Mouse (Mus musculus) limb, embryonic 12.5 days (tissue): ENCODE measurements at regions not wholly inside any gene's neighbourhood (a gene's known extent, or its start where the extent isn't known, plus 50 kb on each side); places are given as distances from the start of the nearest gene placed in this dataset.

Source experiments
- ATAC-seq: fragments of 200-750 bp; cut with Nextera tagmentation; 2 replicates; pipeline ENCODE4 v1.8.0; 2017; ENCODE audit warnings: low read depth, moderate TSS enrichment; ENCODE audit not compliant: insufficient number of reproducible peaks, insufficient read depth, low FRiP score, low TSS enrichment
- H3K27ac ChIP-seq: fragments of 300-500 bp; sonication (generic); 2 replicates; pipeline ENCODE4 v1.5.1; 2016; ENCODE audit warnings: mild to moderate bottlenecking, moderate library complexity
- H3K27me3 ChIP-seq: fragments of 300-500 bp; sonication (generic); 2 replicates; pipeline ENCODE4 v1.6.1; 2016; ENCODE audit warnings: mild to moderate bottlenecking, moderate library complexity
- H3K36me3 ChIP-seq: fragments of 300-500 bp; sonication (generic); 2 replicates; pipeline ENCODE4 v1.6.1; 2016; ENCODE audit warnings: mild to moderate bottlenecking, moderate library complexity
- H3K4me1 ChIP-seq: fragments of 300-500 bp; sonication (generic); replicated peaks from 2 replicates; pipeline ENCODE4 v1.6.1; 2016
- H3K4me2 ChIP-seq: fragments of 300-500 bp; sonication (generic); 2 replicates; pipeline ENCODE4 v1.6.1; 2016; ENCODE audit warnings: mild to moderate bottlenecking, moderate library complexity
- H3K4me3 ChIP-seq: fragments of 300-500 bp; sonication (generic); replicated peaks from 2 replicates; pipeline ENCODE4 v1.5.1; 2016; ENCODE audit warnings: mild to moderate bottlenecking
- H3K9ac ChIP-seq: fragments of 300-500 bp; sonication (generic); replicated peaks from 2 replicates; pipeline ENCODE4 v1.6.1; 2016; ENCODE audit warnings: mild to moderate bottlenecking, moderate library complexity
- H3K9me3 ChIP-seq: fragments of 300-500 bp; sonication (generic); 2 replicates; pipeline ENCODE4 v1.6.1; 2016; ENCODE audit warnings: mild to moderate bottlenecking, moderate library complexity
- WGBS: fragments of 180-500 bp; shearing (Covaris S2); methylation state at CpG from one replicate; pipeline ENCODE4 v1.1.7; 2016; 5-methylcytosine and 5-hydroxymethylcytosine counted together

GRCm38 (mm10) chr1:163650577-163651180 lies 74.4 kb downstream of the Mettl11b start:
- peak overlapping the region; percentile 66 for H3K27ac ChIP-seq

GRCm38 (mm10) chr1:163642091-163642490 lies 82.9 kb downstream of the Mettl11b start:
- H3K9ac ChIP-seq, result no peak overlapping the region
- no peak overlapping the region for H3K27ac ChIP-seq
- no peak overlapping the region for H3K4me2 ChIP-seq
- no peaks in the 10 kb centered on the region for H3K36me3 ChIP-seq
- H3K4me3 ChIP-seq, result no peak overlapping the region
- no peaks in the 10 kb centered on the region for H3K9me3 ChIP-seq
- WGBS, result 94% methylated on average over 1 of the region's 1 CpGs
- H3K27me3 ChIP-seq, result no peaks in the 10 kb centered on the region
- H3K4me1 ChIP-seq, result no peaks in the 10 kb centered on the region
- no peak for ATAC-seq

More at GRCm38 (mm10) chr1:163650577-163651180, 74.4 kb downstream of the Mettl11b start:
- Histone ChIP-seq H3K4me2 (no peak overlapping the region), H3K9me3 (no peaks in the 10 kb centered on the region), H3K27me3 (no peaks in the 10 kb centered on the region), H3K4me1 (peaks cover 9% of the 10 kb centered on the region), H3K9ac (no peak overlapping the region), H3K36me3 (no peaks in the 10 kb centered on the region), H3K4me3 (no peak overlapping the region)
- peak; percentile 56; the same call in 1 of the 2 replicates for ATAC-seq
- 29% methylated on average over 5 of the region's 5 CpGs for WGBS

GRCm38 (mm10) chr1:163640527-163641228 lies 84.4 kb downstream of the Mettl11b start:
- 34% methylated on average over 9 of the region's 9 CpGs for WGBS
- Histone ChIP-seq H3K9ac (no peak overlapping the region), H3K4me1 (no peaks in the 10 kb centered on the region), H3K4me2 (no peak overlapping the region), H3K27me3 (no peaks in the 10 kb centered on the region), H3K9me3 (no peaks in the 10 kb centered on the region), H3K27ac (no peak overlapping the region), H3K4me3 (no peak overlapping the region), H3K36me3 (no peaks in the 10 kb centered on the region)
- no peak for ATAC-seq

GRCm38 (mm10) chr1:163630291-163630812 lies 94.7 kb downstream of the Mettl11b start:
- H3K4me2 ChIP-seq, result no peak overlapping the region
- no peak for ATAC-seq
- H3K27me3 ChIP-seq, result no peaks in the 10 kb centered on the region
- no peak overlapping the region for H3K4me3 ChIP-seq
- H3K36me3 ChIP-seq, result no peaks in the 10 kb centered on the region
- H3K9ac ChIP-seq, result no peak overlapping the region
- 74% methylated on average over 5 of the region's 5 CpGs for WGBS
- H3K27ac ChIP-seq, result 0 out of 2 replicates have a peak overlapping the region, but pooled peaks have one; percentile 29
- 0 out of 2 replicates have a peak, but pooled peaks cover 4% of the 10 kb centered on the region for H3K9me3 ChIP-seq
- H3K4me1 ChIP-seq, result peaks cover 5% of the 10 kb centered on the region

- ATAC-seq, result no peak
- H3K27ac ChIP-seq, result no peak overlapping the region
Observed at GRCm38 (mm10) chr1:163624887-163625286, 100.1 kb downstream of the Mettl11b start.

GRCm38 (mm10) chr1:163621293-163621692 lies 103.7 kb downstream of the Mettl11b start:
- Histone ChIP-seq H3K27me3 (no peaks in the 10 kb centered on the region), H3K27ac (no peak overlapping the region), H3K4me1 (peaks cover 7% of the 10 kb centered on the region), H3K4me2 (no peak overlapping the region), H3K9ac (no peak overlapping the region), H3K36me3 (no peaks in the 10 kb centered on the region), H3K9me3 (no peaks in the 10 kb centered on the region), H3K4me3 (no peak overlapping the region)
- ATAC-seq, result no peak
- 82% methylated on average over 3 of the region's 3 CpGs for WGBS

More at GRCm38 (mm10) chr1:163624887-163625286, 100.1 kb downstream of the Mettl11b start:
- Histone ChIP-seq H3K9me3 (no peaks in the 10 kb centered on the region), H3K9ac (no peak overlapping the region), H3K4me1 (peaks cover 9% of the 10 kb centered on the region), H3K27me3 (no peaks in the 10 kb centered on the region), H3K4me3 (no peak overlapping the region), H3K36me3 (no peaks in the 10 kb centered on the region), H3K4me2 (no peak overlapping the region)
- WGBS, result 87% methylated on average over 4 of the region's 4 CpGs

- Histone ChIP-seq H3K27ac (peak overlapping the region; percentile 43; the same call in 1 of the 2 replicates), H3K9me3 (no peaks in the 10 kb centered on the region), H3K4me1 (peaks cover 7% of the 10 kb centered on the region), H3K9ac (no peak overlapping the region), H3K36me3 (no peaks in the 10 kb centered on the region), H3K4me3 (no peak overlapping the region), H3K27me3 (no peaks in the 10 kb centered on the region), H3K4me2 (0 out of 2 replicates have a peak overlapping the region, but pooled peaks have one; percentile 6)
- ATAC-seq, result no peak
- 19% methylated on average over 7 of the region's 7 CpGs for WGBS
Observed at GRCm38 (mm10) chr1:163619831-163620230, 105.2 kb downstream of the Mettl11b start.

GRCm38 (mm10) chr1:163618132-163618531 lies 106.9 kb downstream of the Mettl11b start:
- H3K27ac ChIP-seq, result no peak overlapping the region; the same call in 1 of the 2 replicates
- H3K36me3 ChIP-seq, result no peaks in the 10 kb centered on the region
- H3K27me3 ChIP-seq, result no peaks in the 10 kb centered on the region
- H3K4me3 ChIP-seq, result no peak overlapping the region
- 30% methylated on average over 3 of the region's 3 CpGs for WGBS
- peaks cover 7% of the 10 kb centered on the region for H3K4me1 ChIP-seq
- H3K9ac ChIP-seq, result no peak overlapping the region
- no peaks in the 10 kb centered on the region for H3K9me3 ChIP-seq
- no peak for ATAC-seq
- no peak overlapping the region for H3K4me2 ChIP-seq

- no peaks in the 10 kb centered on the region for H3K9me3 ChIP-seq
- H3K27me3 ChIP-seq, result no peaks in the 10 kb centered on the region
- H3K36me3 ChIP-seq, result no peaks in the 10 kb centered on the region
- H3K27ac ChIP-seq, result no peak overlapping the region
- H3K9ac ChIP-seq, result no peak overlapping the region
- H3K4me1 ChIP-seq, result peaks cover 7% of the 10 kb centered on the region
- H3K4me3 ChIP-seq, result no peak overlapping the region
- WGBS, result 70% methylated on average over 3 of the region's 3 CpGs
- ATAC-seq, result no peak
- no peak overlapping the region for H3K4me2 ChIP-seq
Observed at GRCm38 (mm10) chr1:163616596-163616995, 108.4 kb downstream of the Mettl11b start.

GRCm38 (mm10) chr1:163608429-163608828 lies 116.6 kb downstream of the Mettl11b start:
- no peaks in the 10 kb centered on the region for H3K9me3 ChIP-seq
- no peak for ATAC-seq
- H3K27ac ChIP-seq, result no peak overlapping the region
- H3K9ac ChIP-seq, result no peak overlapping the region
- H3K27me3 ChIP-seq, result no peaks in the 10 kb centered on the region
- peaks cover 12% of the 10 kb centered on the region for H3K4me1 ChIP-seq
- no peaks in the 10 kb centered on the region for H3K36me3 ChIP-seq
- 88% methylated on average over 1 of the region's 1 CpGs for WGBS
- no peak overlapping the region for H3K4me3 ChIP-seq
- H3K4me2 ChIP-seq, result no peak overlapping the region

- peaks cover 12% of the 10 kb centered on the region for H3K4me1 ChIP-seq
- ATAC-seq, result no peak
- no peak overlapping the region for H3K9ac ChIP-seq
- no peak overlapping the region for H3K4me2 ChIP-seq
- no peaks in the 10 kb centered on the region for H3K9me3 ChIP-seq
- peak overlapping the region; percentile 29 for H3K27ac ChIP-seq
- H3K36me3 ChIP-seq, result no peaks in the 10 kb centered on the region
- no peak overlapping the region for H3K4me3 ChIP-seq
- 64% methylated on average over 5 of the region's 5 CpGs for WGBS
- H3K27me3 ChIP-seq, result no peaks in the 10 kb centered on the region
Observed at GRCm38 (mm10) chr1:163607701-163608100, 117.3 kb downstream of the Mettl11b start.
